Mouse (Mus musculus) left cerebral cortex, postnatal 25 days (tissue): ENCODE results near the gene Zfp697. TPM values are rescaled to one million over a fixed set of nuclear protein-coding genes. Genes with fewer than 3 reads are reported as not detected.
"Not testable (repeated sequence)": the region's sequence is repeated elsewhere in the genome, so short reads cannot be mapped to it uniquely, and the experiment has no call there.

Source experiments
- DNase-seq, 2 experiments: peaks; one replicate each; pipeline ENCODE4 v3.0.0; 2022; ENCODE audit warnings: low spot score in 2 of 2, mixed read lengths in 1 of 2
- intact Hi-C: fragments of 180-260 bp; cut with DNase I; formaldehyde crosslinking; loops from one replicate; pipeline ENCODE4 v1.15.1; 2025
- total RNA-seq, 2 experiments: library from RNA; stranded (reverse); gene quantifications; 2 replicates each; pipeline ENCODE4 v1.2.3; 2021

Zfp697 gene
- 10 to 100 TPM; 33.6 to 34.9 TPM for total RNA-seq

DNA sequence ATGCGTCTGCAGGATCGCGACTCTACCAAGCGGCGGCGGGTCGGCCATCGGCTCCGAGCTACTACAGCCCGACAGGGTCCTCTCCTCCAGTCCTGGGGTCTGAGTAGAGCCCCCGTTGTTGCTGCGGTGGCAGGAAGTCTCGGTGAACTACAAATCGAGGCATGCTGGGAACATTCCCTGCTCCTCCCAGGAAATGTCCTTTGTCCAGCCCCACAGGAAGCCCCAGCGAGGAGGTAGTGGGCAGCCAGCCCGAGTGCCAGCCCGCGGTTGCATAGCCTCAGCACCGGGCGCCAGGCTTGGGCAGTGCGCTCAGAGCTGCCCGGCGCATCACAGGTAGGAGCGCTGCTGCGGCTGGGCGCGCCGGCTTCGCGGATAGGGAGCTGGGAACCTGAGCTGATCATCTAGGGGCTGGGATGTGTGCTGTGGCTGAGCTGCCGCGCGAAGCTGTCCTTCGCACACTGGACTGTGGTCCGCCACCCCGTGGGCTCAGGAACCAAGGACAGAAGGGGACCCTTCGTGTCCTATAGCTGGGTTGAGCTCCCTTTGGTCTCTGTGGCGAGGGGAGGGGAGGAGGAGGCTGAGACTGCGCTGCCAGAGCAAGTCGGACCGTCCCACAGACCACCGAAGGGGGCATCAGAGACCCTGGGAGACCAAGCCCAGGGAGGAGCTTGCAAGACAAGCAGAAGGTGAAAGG, at the start of gene Zfp697:
Gene Zfp697 (plus strand): TSS at position 216 of the 694 bp plus-strand sequence.
- intact Hi-C loops = loop anchor here (2.0 kb wide), 2 partner anchors 36 to 44 kb away; no protein-coding TSS in a partner anchor
- peak; percentile 85 to 91 for DNase-seq

DNA sequence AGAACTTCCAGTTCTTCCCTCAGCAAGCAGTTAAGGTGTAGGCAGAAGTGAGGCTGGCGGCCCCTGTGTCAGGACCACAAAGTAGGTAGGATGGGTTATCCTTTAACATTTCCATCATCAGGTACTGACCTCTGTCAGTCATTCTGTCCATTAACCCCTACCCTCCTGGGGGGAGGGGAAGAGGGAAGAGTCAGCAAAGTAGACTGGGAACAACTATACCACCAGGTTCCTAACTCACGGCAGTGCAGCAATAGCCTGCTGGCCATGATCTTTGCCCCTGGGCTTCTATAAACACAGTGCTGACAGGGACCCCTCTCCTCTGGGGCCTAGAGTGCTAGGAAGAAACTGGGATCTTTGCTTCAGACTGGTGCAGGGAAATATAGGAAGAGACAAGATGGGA, 48.3 kb upstream of the Zfp697 start:
- no peak for DNase-seq
- intact Hi-C loops = no loop called here

GRCm38 (mm10) chr3:98335331-98335730, 46.9 kb upstream of the Zfp697 start:
- no peak for DNase-seq
- intact Hi-C loops = no loop called here

DNA sequence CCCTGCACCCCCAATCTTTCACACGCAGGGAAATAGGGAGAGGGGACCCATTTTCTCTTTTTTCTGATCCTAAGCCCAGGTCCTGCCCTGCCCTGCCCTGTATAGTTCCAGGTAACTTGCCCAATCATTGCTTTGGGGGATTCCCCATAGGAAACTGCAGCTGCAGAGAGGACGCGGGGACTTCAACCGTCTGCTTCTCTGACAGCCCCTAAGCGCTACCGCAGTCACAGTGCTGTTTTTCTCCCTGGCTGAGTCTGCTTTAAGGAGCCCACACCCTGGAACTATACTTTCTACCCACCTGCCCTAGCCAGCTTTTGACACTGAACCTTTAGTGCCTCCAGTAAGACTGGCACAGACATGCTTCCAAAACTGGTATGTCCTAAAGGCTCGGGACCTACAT, 46.4 kb upstream of the Zfp697 start:
- no peak for DNase-seq
- intact Hi-C loops = no loop called here

DNA sequence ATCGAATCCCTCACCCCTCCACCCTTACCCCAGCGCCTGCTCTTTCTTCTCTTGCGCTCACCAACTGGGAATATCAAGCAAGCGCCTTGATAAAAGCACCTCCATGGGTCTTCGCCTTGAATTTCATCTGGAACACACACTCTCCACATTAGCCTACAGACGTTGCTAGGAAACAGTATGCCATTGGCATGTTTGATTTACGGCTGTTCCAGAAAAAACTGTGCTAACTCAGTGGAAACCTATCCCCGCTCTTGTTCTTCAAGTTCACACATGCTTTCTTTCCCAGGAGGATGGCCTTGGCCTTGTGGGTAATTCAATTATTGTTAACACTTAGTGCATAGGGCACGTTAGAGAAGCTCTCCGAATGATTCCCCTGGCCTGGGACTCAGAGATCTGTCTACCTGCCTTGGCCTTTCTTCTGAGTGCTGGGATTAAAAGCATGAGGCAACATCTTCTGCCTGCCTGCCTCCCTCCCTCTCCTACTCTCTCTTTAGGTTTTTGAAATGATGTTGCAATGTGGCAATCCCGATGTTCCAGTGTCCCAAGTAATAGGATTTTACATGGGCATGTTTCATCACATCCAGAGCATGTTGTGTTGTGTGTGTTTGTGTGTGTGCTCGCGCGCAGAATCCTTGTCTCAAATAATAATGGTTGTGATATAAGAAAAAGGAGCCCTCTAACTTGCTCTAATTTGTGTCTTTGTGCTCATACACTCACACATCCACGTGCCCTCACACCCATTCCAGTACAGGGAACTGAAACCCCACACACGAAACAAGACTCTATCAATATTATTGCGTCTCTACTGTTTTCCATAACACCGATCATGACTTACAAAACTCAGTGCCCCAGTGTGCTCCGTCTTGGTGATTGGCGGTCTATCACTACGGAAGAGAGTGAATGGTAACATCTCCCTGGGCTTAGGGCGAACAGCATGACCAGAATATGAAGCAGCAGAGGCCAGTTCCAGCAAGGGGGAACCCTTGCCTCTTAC, 45.3 kb upstream of the Zfp697 start:
- intact Hi-C loops = no loop called here
- no peak for DNase-seq

- intact Hi-C loops = no loop called here
Measured at GRCm38 (mm10) chr3:98338584-98339041, 43.6 kb upstream of the Zfp697 start.

GRCm38 (mm10) chr3:98339097-98339705, 43.1 kb upstream of the Zfp697 start:
- DNase-seq = peak; percentile 27 to 47
- intact Hi-C loops = no loop called here

More at GRCm38 (mm10) chr3:98338584-98339041, 43.6 kb upstream of the Zfp697 start:
- peak; percentile 36 to 42 for DNase-seq

- DNase-seq = peak; percentile 30 to 47
- intact Hi-C loops = not testable (repeated sequence)
Measured at GRCm38 (mm10) chr3:98339706-98340109, 42.6 kb upstream of the Zfp697 start, which contains the start of gene Phgdh. Gene Phgdh, minus strand, starts transcription at chr3:98339990.

DNA sequence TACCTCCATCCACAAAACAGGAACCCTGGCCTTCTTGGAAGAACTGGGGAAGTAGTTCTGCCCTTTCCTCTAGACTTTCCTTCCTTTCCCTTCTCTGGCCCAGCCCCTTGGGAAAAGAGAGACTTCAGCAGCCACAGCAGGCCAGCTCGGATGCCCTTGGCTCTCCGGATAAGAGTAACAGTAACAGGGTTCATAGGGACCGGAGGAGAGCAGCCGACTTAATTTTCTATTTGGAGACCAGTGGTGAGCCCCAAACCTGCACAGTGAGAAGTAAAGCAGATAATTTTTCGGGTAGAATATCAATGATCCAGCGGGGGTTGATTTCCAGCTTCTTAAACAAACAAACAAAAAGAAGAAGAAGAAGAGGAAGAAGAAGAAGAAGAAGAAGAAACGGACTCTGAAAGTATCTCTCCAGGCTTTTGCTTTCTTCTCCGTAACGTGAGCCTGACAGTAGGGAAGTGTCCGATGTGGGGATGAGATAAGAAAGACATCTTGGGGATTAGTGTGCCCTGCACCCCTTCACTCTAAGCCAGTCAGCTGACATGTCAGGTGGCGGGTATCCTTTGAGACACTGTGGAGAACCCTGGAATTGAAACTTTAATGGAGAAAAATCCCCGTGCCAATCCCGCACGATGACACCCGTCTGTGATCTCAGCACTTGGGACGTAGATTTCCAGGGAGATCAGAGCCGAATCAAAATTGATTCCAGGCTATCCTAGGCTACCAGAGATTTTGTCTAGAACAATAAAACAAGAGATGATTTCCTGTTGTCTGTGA, 41.3 kb upstream of the Zfp697 start:
- no peak for DNase-seq
- intact Hi-C loops = no loop called here

GRCm38 (mm10) chr3:98343235-98343634, 39.0 kb upstream of the Zfp697 start:
- intact Hi-C loops = no loop called here
- no peak for DNase-seq

DNA sequence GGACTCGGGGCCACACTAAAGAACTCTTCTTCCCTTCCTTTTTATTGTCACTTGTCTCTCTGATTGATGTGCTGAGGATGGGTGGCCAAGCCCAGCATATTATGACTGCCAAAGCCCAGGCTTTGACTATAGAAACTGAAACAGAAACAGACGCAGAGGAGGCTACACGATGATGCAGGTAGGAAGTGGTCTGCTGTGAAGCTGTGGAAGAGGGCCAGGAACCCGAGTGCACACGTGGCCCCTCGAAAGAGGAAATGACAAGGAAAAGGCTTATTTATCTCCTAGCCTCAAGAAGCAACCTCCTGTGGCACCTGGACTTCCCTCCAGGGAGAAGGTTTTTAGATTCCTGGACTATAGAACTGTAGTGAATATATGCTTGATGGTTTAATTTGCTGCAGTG, 34.2 kb upstream of the Zfp697 start:
- intact Hi-C loops = no loop called here
- no peak for DNase-seq

GRCm38 (mm10) chr3:98348705-98349104, 33.6 kb upstream of the Zfp697 start:
- no peak for DNase-seq
- intact Hi-C loops = no loop called here

DNA sequence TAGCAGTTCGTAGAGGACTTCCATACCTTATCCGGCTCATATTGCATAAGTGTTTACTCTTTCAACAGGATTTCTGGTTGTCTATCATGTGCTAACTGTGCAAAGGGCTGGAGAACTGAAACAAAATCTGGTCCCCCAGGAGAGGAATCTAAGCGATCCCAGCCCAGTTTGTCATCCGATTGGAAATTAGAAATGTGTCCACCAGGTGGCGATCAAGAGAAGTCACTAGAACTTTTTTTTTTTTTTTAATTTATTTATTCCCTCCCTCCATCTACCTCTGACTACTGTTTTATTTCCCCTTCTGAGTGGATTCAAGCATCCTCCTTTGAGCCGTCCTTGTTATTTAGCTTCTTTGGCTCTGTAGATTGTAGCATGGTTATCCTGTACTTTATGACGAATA, 28.4 kb upstream of the Zfp697 start:
- DNase-seq = peak; percentile 63 to 71
- intact Hi-C loops = no loop called here

DNA sequence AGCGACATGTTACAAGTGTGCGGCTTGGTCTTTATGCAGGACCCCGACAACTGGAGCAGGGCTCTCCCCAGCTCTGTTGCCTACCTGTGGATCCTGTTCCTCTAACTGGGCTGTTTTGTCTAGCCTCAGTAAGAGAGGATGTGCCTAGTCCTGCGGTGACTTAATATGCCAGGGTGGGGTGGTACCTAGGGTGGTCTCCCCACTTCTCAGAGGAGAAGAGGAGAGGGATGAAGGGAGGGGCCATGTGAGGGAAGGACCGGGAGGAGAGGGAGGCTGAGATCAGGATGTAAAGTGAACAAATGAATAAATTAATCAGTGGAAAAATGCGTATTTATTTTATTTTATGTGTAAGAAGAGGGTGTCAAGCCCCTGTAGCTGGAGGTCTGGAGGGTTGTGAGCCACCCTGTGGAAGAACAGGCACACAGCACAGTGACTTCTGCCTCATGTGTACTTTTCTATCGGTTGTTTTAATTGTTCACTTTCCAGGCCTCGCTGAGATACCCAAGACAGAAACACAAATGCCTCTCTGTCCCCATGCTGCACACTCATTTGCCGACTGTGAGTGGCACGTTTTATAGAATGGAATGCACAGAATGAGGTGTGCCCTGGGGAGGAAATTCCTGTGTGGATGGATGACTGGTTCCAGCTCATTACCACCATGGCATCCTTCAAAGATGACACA, 26.8 kb upstream of the Zfp697 start:
- no peak for DNase-seq
- intact Hi-C loops = no loop called here

GRCm38 (mm10) chr3:98356026-98356365, 26.3 kb upstream of the Zfp697 start:
- intact Hi-C loops = no loop called here
- DNase-seq = no peak

DNA sequence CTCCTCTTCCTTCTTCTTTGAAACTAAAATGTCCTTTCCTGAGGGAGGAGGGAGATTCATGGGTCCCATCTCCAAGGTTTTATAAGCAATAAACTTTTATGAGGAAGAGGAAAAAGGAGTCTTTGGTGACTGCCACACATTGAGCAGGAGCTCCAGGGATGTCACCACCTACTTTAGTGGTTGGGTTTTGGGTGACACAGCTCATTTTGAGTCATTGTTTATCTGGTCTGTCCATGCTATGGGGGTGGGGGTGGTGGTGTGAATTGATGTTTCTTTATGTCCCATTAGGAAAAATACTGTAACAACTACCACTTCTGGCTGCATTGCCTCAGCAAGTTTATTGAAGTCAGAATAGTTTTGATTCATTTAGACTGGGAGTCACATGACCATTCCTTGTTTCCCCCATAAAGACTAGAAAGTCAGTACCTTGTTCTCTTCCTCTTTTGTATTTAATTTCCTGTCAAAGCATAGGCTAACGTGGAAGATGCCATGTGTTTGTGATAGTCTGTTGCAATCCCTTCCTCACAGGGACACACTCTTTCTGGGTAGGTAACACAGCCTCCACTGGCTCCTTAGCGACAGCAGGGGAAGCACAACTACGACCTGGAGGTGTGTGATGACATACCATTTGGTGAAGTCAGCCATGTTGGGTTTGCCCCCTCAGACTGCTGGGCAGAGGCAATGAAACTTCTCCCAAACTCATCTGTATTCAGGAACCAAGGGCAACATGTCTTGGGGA, 25.5 kb upstream of the Zfp697 start:
- intact Hi-C loops = no loop called here
- no peak for DNase-seq

DNA sequence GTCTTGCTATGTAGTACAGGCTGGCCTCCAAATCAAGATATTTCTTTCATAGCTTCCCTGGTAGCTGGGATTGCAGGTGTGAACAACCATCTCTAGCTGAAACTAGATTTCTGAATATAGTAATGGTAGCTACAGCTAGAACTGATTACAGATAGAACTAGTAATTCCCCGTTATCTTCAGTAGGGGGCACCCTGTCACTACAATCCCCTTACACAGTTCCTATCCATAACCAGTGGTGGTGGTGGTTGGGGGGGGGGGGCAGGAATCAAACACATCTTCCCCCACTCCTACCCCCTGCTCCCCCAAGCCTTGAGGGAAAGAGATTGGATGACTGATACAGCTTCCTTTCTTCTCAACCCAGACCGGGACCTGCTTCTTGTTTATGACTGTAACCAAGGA, 19.5 kb upstream of the Zfp697 start:
- intact Hi-C loops = loop anchor here (2.0 kb wide), 1 partner anchor 80 kb away; no protein-coding TSS in a partner anchor
- DNase-seq = peak in 1 of 2 experiments; percentile 46

DNA sequence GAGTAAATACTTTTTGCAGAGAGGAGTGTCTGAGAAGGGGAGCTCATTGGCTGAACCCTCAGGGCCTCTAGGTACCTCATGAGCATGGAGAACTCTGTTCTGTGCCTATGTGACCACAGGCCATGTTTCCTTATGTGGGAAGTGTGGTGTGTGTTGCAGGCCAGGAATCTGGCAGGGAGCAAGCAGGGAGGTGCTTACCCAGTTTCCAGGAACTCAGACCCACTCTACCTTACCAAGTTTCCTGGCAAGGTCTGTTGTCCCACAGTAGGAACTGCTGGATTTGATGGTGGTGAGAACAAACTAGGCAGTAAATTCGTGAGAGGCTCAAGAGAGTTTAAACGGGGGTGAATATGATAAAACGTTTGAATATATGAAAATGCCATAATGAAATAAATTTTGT, 16.2 kb upstream of the Zfp697 start:
- DNase-seq = no peak
- intact Hi-C loops = no loop called here
